Mouse (Mus musculus) thymus, adult 2 months (tissue): Measurements from ENCODE around the gene Cage1. TPM values are rescaled to one million over a fixed set of nuclear protein-coding genes. Genes with fewer than 3 reads are reported as not detected.
A peak's percentile ranks its signal among the peaks of the same experiment; 100 is the strongest.

ENCODE experiments used
- DNase-seq: peaks from one replicate; pipeline ENCODE4 v3.0.0; 2021
- H3K27ac ChIP-seq: fragments of 200-500 bp; 2 replicates; pipeline ENCODE4 v1.5.1; 2012; ENCODE audit warnings: low read length, control low read depth; ENCODE audit not compliant: control insufficient read depth, insufficient read depth
- H3K27me3 ChIP-seq: fragments of 200-500 bp; 2 replicates; pipeline ENCODE4 v1.6.1; 2012; ENCODE audit warnings: mild to moderate bottlenecking, low read length, moderate library complexity, mixed read lengths; ENCODE audit not compliant: control insufficient read depth, insufficient read depth
- H3K36me3 ChIP-seq: fragments of 200-500 bp; 2 replicates; pipeline ENCODE4 v1.6.1; 2012; ENCODE audit warnings: mild to moderate bottlenecking, low read length, moderate library complexity; ENCODE audit not compliant: control insufficient read depth, insufficient read depth
- H3K4me1 ChIP-seq: fragments of 200-500 bp; replicated peaks from 2 replicates; pipeline ENCODE4 v1.6.1; 2012; ENCODE audit warnings: low read length; ENCODE audit not compliant: control insufficient read depth, insufficient read depth
- H3K4me3 ChIP-seq: fragments of 200-500 bp; 2 replicates; pipeline ENCODE4 v1.5.1; 2012; ENCODE audit warnings: mild to moderate bottlenecking, low read length, control low read depth, moderate library complexity; ENCODE audit not compliant: control insufficient read depth, insufficient read depth
- CTCF ChIP-seq: fragments of 200-500 bp; IDR thresholded peaks from 2 replicates; pipeline ENCODE4 v1.5.1; 2012; ENCODE audit warnings: mild to moderate bottlenecking, control low read depth, low read length, moderate library complexity, borderline replicate concordance; ENCODE audit not compliant: control insufficient read depth, poor library complexity, insufficient read depth; ENCODE audit errors: extremely low read depth
- POLR2A ChIP-seq: fragments of 200-500 bp; IDR thresholded peaks from 2 replicates; pipeline ENCODE4 v1.6.1; 2012; ENCODE audit warnings: mild to moderate bottlenecking, low read length, control low read depth, moderate library complexity; ENCODE audit not compliant: control insufficient read depth, poor library complexity, insufficient read depth; ENCODE audit errors: extremely low read depth
- WGBS: fragments of 180-500 bp; shearing (Covaris S2); methylation state at CpG from one replicate; pipeline ENCODE4 v1.1.7; 2018; 5-methylcytosine and 5-hydroxymethylcytosine counted together
- polyA plus RNA-seq: library from polyadenylated mRNA; depleted of rRNA; stranded (reverse); fragments of >200 nt; gene quantifications from 2 replicates; pipeline ENCODE4 v1.2.3, GENCODE M21; 2012

Gene Cage1
- polyA plus RNA-seq, 1 experiment: 0.16 TPM

DNA sequence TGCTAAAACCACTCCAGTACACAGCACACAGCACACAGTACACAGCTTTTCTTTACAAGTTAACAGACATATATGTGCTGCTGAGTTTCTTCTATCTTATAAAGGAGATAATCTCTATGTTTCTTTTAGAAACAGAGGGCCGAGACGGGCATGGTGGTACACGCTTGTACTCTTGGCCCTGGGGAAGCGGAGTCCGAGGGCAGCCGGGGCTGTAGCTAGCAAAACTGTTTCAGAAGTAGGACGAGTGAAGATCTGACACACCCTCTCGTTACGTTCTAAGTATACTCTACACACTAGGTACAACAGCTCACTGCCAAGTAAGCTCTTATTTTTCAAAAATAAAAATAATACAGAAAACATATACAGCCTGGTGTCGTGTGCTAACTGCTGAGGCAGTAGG, 56.5 kb downstream of the Cage1 start:
- H3K27me3 ChIP-seq: no peaks in the 10 kb centered on the region
- TF ChIP-seq POLR2A (no peak), CTCF (no peak)
- peaks cover 81% of the 10 kb centered on the region for H3K36me3 ChIP-seq
- H3K4me1 ChIP-seq: no peaks in the 10 kb centered on the region
- 98% methylated on average over 10 of the region's 10 CpGs for WGBS
- no peak overlapping the region for H3K27ac ChIP-seq
- DNase-seq: no peak
- no peak overlapping the region for H3K4me3 ChIP-seq

DNA sequence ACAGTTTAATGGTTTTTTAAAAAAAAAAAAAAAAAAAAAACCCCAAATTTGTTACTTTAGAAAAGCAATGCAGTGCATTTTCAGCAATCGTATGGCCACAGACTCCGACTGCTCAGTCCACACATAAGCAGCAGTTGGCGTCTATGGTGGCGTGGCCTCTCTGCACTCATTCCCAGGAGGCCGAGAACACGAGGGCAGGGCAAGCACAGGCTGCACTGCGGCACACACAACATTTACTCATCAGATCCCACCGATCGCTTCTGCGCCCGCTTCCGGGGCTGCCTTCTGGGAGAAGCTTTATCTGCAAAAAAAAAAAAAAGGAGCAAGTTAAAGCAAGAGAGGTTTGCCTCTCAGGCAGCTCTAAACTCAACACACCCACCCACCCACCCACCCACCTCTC, 57.4 kb downstream of the Cage1 start:
- no peak for TF ChIP-seq CTCF
- no peak for TF ChIP-seq POLR2A
- Histone ChIP-seq H3K36me3 (peaks cover 82% of the 10 kb centered on the region), H3K4me1 (no peaks in the 10 kb centered on the region), H3K4me3 (no peak overlapping the region), H3K27ac (no peak overlapping the region), H3K27me3 (no peaks in the 10 kb centered on the region)
- 97% methylated on average over 12 of the region's 12 CpGs for WGBS
- DNase-seq: no peak

DNA sequence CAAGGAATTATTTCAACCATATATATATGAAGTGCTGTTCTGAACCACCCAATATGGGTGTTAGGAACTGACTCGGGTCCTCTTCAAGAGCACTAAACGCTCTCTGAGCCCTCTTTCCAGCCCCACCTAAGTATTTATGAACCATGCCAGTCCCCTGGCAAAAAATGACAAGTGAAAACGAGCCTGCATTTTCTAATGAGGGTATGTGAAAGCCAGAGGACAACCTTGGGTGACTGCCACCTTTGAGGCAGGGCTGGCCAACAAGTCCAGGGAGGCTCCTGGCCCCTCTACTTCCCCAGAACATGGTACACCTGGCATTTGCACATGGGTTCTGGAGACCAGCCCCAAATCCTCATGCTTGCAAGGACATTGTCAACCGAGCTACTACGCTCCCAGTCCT, 62.1 kb downstream of the Cage1 start:
- H3K4me1 ChIP-seq: no peaks in the 10 kb centered on the region
- TF ChIP-seq CTCF: no peak
- no peak for TF ChIP-seq POLR2A
- 95% methylated on average over 5 of the region's 5 CpGs for WGBS
- DNase-seq: no peak
- H3K27ac ChIP-seq: no peak overlapping the region
- H3K36me3 ChIP-seq: peaks cover 36% of the 10 kb centered on the region
- H3K27me3 ChIP-seq: no peaks in the 10 kb centered on the region
- H3K4me3 ChIP-seq: no peak overlapping the region

DNA sequence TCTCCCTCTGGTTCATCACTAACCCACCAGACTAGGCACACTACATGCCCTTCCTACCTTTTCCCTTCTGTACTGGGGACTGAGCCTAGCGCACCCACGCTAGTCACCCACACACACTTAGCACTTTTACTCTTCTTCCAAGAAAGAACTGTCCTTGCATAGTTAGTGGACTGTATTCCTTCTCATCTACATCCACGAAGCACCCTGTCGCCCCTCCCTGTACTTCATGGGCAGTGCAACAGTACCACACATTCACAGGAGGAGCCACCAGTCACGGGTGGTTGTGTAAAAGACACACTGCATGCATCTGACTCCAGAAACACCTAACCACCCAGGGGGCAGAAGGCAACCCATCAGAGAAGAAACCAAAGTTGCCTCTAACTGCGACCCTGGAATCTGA, 62.8 kb downstream of the Cage1 start:
- Histone ChIP-seq H3K36me3 (peaks cover 29% of the 10 kb centered on the region), H3K4me3 (no peak overlapping the region), H3K27ac (no peak overlapping the region), H3K27me3 (no peaks in the 10 kb centered on the region), H3K4me1 (no peaks in the 10 kb centered on the region)
- TF ChIP-seq POLR2A (no peak), CTCF (no peak)
- WGBS: 95% methylated on average over 6 of the region's 6 CpGs
- DNase-seq: no peak

DNA sequence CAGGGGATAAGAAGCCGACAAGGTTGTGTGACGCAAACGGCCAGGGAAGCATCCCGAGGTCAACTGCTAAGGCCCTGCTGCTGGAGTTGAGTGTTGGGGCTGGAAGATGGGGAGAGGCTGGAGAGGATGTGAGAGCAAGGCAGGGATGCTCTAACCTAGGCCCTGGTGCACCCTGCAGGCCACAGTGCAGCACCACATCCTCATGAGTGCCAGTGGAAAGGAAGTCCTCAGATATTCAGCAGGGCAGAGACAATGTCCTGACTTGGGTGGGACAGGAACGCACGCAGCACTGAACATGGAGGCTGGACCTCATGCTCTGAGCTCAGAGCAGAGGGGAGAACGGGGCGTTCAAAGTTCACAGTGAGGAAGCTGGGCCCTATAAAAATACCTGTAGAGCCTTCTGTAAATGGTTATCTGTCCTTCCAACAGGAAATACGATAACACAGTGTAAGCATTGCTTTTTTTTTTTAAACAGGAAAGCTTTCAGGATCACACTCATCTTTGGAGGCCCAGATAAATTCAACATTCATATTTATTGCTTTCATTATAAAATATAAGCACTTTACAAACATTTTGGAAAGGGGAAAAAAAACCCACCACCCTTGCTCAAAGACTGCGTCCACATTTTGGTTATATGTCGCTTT, 65.9 kb downstream of the Cage1 start:
- peaks cover 4% of the 10 kb centered on the region; the same call in 1 of the 2 replicates for H3K36me3 ChIP-seq

DNA sequence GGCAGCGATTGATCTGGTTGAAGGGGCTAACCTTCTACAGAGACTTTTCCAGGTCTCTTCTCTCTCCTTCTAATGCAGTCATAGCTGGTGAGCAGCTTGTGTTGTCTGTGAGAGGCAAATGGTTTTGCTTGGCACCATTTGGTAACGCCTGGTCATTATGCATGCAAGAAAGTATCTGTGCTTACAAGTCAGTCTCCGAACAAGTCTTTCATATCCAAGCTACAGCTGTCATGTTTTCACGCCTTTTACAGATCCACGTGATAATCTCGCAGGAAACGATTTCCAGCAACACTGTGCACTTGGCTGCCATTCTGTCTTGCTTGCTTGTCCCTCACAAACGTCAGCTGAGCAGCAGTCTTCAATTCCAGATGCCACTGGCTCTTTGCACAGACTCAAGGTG, 66.9 kb downstream of the Cage1 start:
- Histone ChIP-seq H3K4me3 (no peak overlapping the region), H3K27me3 (no peaks in the 10 kb centered on the region), H3K36me3 (0 out of 2 replicates have a peak, but pooled peaks cover under 1% of the 10 kb centered on the region), H3K27ac (no peak overlapping the region), H3K4me1 (no peaks in the 10 kb centered on the region)
- DNase-seq: no peak
- TF ChIP-seq CTCF: no peak
- no peak for TF ChIP-seq POLR2A
- WGBS: 95% methylated on average over 8 of the region's 8 CpGs

More for the DNA sequence above, 65.9 kb downstream of the Cage1 start:
- TF ChIP-seq CTCF (no peak; the same call in 1 of the 2 replicates), POLR2A (no peak)
- no peaks in the 10 kb centered on the region for H3K4me1 ChIP-seq
- no peaks in the 10 kb centered on the region for H3K27me3 ChIP-seq
- 91% methylated on average over 11 of the region's 11 CpGs for WGBS
- DNase-seq: no peak
- H3K27ac ChIP-seq: no peak overlapping the region
- H3K4me3 ChIP-seq: no peak overlapping the region

DNA sequence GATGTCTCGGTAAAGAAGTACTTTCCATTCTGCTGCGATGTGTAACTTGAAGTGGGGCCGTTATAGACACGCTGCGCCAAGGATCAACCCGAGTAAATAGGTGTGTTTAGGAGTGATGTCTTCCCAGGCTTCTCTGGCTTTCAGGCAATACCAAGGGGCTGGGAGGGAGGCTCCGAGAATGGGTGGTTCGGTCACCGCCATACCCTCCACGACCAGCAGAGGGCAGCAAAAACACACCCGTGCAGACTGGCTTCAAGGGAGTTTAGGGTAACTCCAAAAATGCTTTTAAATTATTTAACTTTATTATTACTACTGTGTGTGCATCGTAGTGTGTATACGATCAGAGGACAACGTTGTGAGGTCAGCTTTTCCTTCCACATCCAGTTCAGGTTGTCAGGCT, 67.5 kb downstream of the Cage1 start:
- Histone ChIP-seq H3K27me3 (no peaks in the 10 kb centered on the region), H3K36me3 (no peaks in the 10 kb centered on the region), H3K27ac (no peak overlapping the region), H3K4me3 (no peak overlapping the region), H3K4me1 (peaks cover under 1% of the 10 kb centered on the region)
- 11% methylated on average over 14 of the region's 14 CpGs for WGBS
- TF ChIP-seq CTCF (peak; percentile 85), POLR2A (no peak)
- DNase-seq: peak; percentile 87
